Mouse (Mus musculus) MEL (cell line): Measurements from ENCODE around the gene Cep63. TPM values are rescaled to one million over a fixed set of nuclear protein-coding genes. Genes with fewer than 3 reads are reported as not detected.

Source experiments
- DNase-seq: peaks from one replicate; pipeline ENCODE4 v3.0.0; 2011; ENCODE audit warnings: low read depth, low spot score
- H3K27ac ChIP-seq: 2 replicates; pipeline ENCODE4 v1.5.1; 2012; ENCODE audit warnings: low read depth, mild to moderate bottlenecking, control low read depth, low read length, moderate library complexity; ENCODE audit not compliant: control insufficient read depth
- H3K27me3 ChIP-seq, 2 experiments: fragments of 150-350 bp in 1 of 2; sonication (generic) in 1 of 2; 2 replicates each; pipeline ENCODE4 v1.6.1; 2012; ENCODE audit warnings: low read length in 2 of 2, mild to moderate bottlenecking in 2 of 2, improper control_type of control experiment in 1 of 2, moderate library complexity in 1 of 2; ENCODE audit not compliant: insufficient read depth in 2 of 2, control insufficient read depth in 1 of 2
- H3K36me3 ChIP-seq, 2 experiments: 2 replicates each; pipeline ENCODE4 v1.6.1; 2012 to 2014; ENCODE audit warnings: low read length in 2 of 2, improper control_type of control experiment in 1 of 2, inconsistent platforms in 1 of 2, mild to moderate bottlenecking in 1 of 2; ENCODE audit not compliant: insufficient read depth in 2 of 2, control insufficient read depth in 1 of 2
- H3K4me1 ChIP-seq, 2 experiments: fragments of 150-350 bp in 1 of 2; sonication (generic) in 1 of 2; 2 replicates each; pipeline ENCODE4 v1.6.1; 2012; ENCODE audit warnings: low read length in 2 of 2, improper control_type of control experiment in 1 of 2, mild to moderate bottlenecking in 1 of 2; ENCODE audit not compliant: insufficient read depth in 2 of 2, control insufficient read depth in 1 of 2
- H3K4me3 ChIP-seq, 2 experiments: fragments of 150-350 bp in 1 of 2; sonication (generic) in 1 of 2; 2 replicates each; pipeline ENCODE4 v1.5.1; 2012; ENCODE audit warnings: low read depth in 2 of 2, low read length in 2 of 2, mild to moderate bottlenecking in 2 of 2, moderate library complexity in 2 of 2, control low read depth in 1 of 2, improper control_type of control experiment in 1 of 2; ENCODE audit not compliant: control insufficient read depth in 1 of 2, insufficient read depth in 1 of 2
- H3K79me2 ChIP-seq: 2 replicates; pipeline ENCODE4 v1.6.1; 2012; ENCODE audit warnings: mild to moderate bottlenecking, low read length, moderate library complexity; ENCODE audit not compliant: control insufficient read depth, poor library complexity, insufficient read depth
- H3K9ac ChIP-seq: 2 replicates; pipeline ENCODE4 v1.6.1; 2012; ENCODE audit warnings: low read depth, mild to moderate bottlenecking, control low read depth, low read length, moderate library complexity; ENCODE audit not compliant: control insufficient read depth, poor library complexity, severe bottlenecking
- H3K9me3 ChIP-seq: fragments of 150-350 bp; sonication (generic); replicated peaks from 2 replicates; pipeline ENCODE4 v1.6.1; 2012; ENCODE audit warnings: mild to moderate bottlenecking, low read length, improper control_type of control experiment, moderate library complexity; ENCODE audit not compliant: insufficient read depth
- CHD1 ChIP-seq: IDR thresholded peaks from 2 replicates; pipeline ENCODE4 v1.6.1; 2012; ENCODE audit warnings: low read depth, mild to moderate bottlenecking, inconsistent platforms, low read length, improper control_type of control experiment
- E2F4 ChIP-seq: IDR thresholded peaks from 2 replicates; pipeline ENCODE4 v1.6.1; 2011; ENCODE audit warnings: low read depth, low read length, improper control_type of control experiment, borderline replicate concordance
- ELF1 ChIP-seq: IDR thresholded peaks from 2 replicates; pipeline ENCODE4 v1.6.1; 2014; ENCODE audit warnings: low read depth, mild to moderate bottlenecking, inconsistent platforms, low read length, improper control_type of control experiment, moderate library complexity
- EP300 ChIP-seq, 2 experiments: IDR thresholded peaks; 2 replicates each; pipeline ENCODE4 v1.6.1; 2011; ENCODE audit warnings: improper control_type of control experiment in 2 of 2, low read length in 2 of 2, low read depth in 1 of 2, mild to moderate bottlenecking in 1 of 2
- KAT2A ChIP-seq: conservative IDR thresholded peaks from 2 replicates; pipeline ENCODE4 v1.6.1; 2012; ENCODE audit warnings: low read depth, low read length, improper control_type of control experiment, inconsistent platforms
- MAFK ChIP-seq: IDR thresholded peaks from 2 replicates; pipeline ENCODE4 v1.6.1; 2011; ENCODE audit warnings: low read depth, mild to moderate bottlenecking, low read length, improper control_type of control experiment, borderline replicate concordance
- POLR2A ChIP-seq, 2 experiments: IDR thresholded peaks; 2 replicates each; pipeline ENCODE4 v1.6.1; 2011 to 2012; ENCODE audit warnings: low read length in 2 of 2, mild to moderate bottlenecking in 2 of 2, control low read depth in 1 of 2, improper control_type of control experiment in 1 of 2, low read depth in 1 of 2, moderate library complexity in 1 of 2; ENCODE audit not compliant: control insufficient read depth in 1 of 2, insufficient read depth in 1 of 2, poor library complexity in 1 of 2
- SMC3 ChIP-seq: IDR thresholded peaks from 2 replicates; pipeline ENCODE4 v1.6.1; 2011; ENCODE audit warnings: low read depth, low read length, improper control_type of control experiment
- TAL1 ChIP-seq: IDR thresholded peaks from 2 replicates; pipeline ENCODE4 v1.6.1; 2012; ENCODE audit warnings: mild to moderate bottlenecking, inconsistent platforms, low read length, moderate library complexity, mixed read lengths
- TCF12 ChIP-seq: IDR thresholded peaks from 2 replicates; pipeline ENCODE4 v1.6.1; 2014; ENCODE audit warnings: low read depth, mild to moderate bottlenecking, inconsistent platforms, low read length, improper control_type of control experiment, moderate library complexity
- polyA plus RNA-seq, 2 experiments: library from polyadenylated mRNA; stranded (reverse) in 1 of 2; unstranded in 1 of 2; fragments of >175 nt in 1 of 2; fragments of >200 nt in 1 of 2; gene quantifications; 2 replicates each; pipeline versions ENCODE4 v1.2.1 to v1.2.4; 2012; ENCODE audit warnings: low replicate concordance in 2 of 2, low read depth in 1 of 2; ENCODE audit not compliant: insufficient read length in 2 of 2, insufficient read depth in 1 of 2, missing spikeins in 1 of 2
- total RNA-seq: library from RNA; depleted of rRNA; stranded (reverse); fragments of 300-350 nt; gene quantifications from 2 replicates; pipeline ENCODE4 v1.2.3, GENCODE M21; 2012

The Cep63 gene
- total and polyA plus RNA-seq, 3 experiments = 9.6 to 14.6 TPM; not detected in 1

GRCm38 (mm10) chr9:102668906-102669305 lies 42.6 kb upstream of the Cep63 start:
- Histone ChIP-seq H3K36me3 (no peaks in the 10 kb centered on the region), H3K9ac (no peak overlapping the region), H3K4me1 (no peaks in the 10 kb centered on the region), H3K4me3 (no peak overlapping the region), H3K27ac (no peak overlapping the region), H3K79me2 (no peaks in the 10 kb centered on the region), H3K9me3 (no peaks in the 10 kb centered on the region), H3K27me3 (no peaks in the 10 kb centered on the region)
- TF ChIP-seq POLR2A (IDR thresholded peaks at IDR 0.05; ENCODE audit: control insufficient read depth in 1 of 2, insufficient read depth in 1 of 2, low read depth in 1 of 2, low read length in 2 of 2, poor library complexity in 1 of 2) (no peak), KAT2A (no peak), EP300 (IDR thresholded peaks at IDR 0.05; ENCODE audit: low read depth in 1 of 2, low read length in 2 of 2) (no peak), MAFK (no peak), ELF1 (no peak), TAL1 (no peak)
- no peak for DNase-seq

- H3K27me3 ChIP-seq = no peaks in the 10 kb centered on the region
- TF ChIP-seq KAT2A (no peak), SMC3 (no peak), CHD1 (no peak)
- H3K79me2 ChIP-seq = no peaks in the 10 kb centered on the region
- H3K36me3 ChIP-seq = no peaks in the 10 kb centered on the region
- DNase-seq = no peak
- no peak overlapping the region for H3K4me3 ChIP-seq
- H3K4me1 ChIP-seq = no peaks in the 10 kb centered on the region
- no peaks in the 10 kb centered on the region for H3K9me3 ChIP-seq
- H3K9ac ChIP-seq = no peak overlapping the region
- no peak overlapping the region for H3K27ac ChIP-seq
Observed at GRCm38 (mm10) chr9:102668115-102668514, 41.8 kb upstream of the Cep63 start.

- Histone ChIP-seq H3K27ac (no peak overlapping the region), H3K9me3 (no peaks in the 10 kb centered on the region), H3K79me2 (no peaks in the 10 kb centered on the region), H3K27me3 (no peaks in the 10 kb centered on the region; a peak in 1 of 4 replicates), H3K4me3 (no peak overlapping the region), H3K36me3 (no peaks in the 10 kb centered on the region), H3K4me1 (no peaks in the 10 kb centered on the region), H3K9ac (no peak overlapping the region)
- no peak for DNase-seq
- no peak for TF ChIP-seq TCF12
- TF ChIP-seq E2F4 = no peak
Observed at GRCm38 (mm10) chr9:102656355-102657095, 30.2 kb upstream of the Cep63 start.
